Mouse (Mus musculus) heart, embryonic 14.5 days (tissue): ENCODE results near the gene Gm10197. TPM values are rescaled to one million over a fixed set of nuclear protein-coding genes. Genes with fewer than 3 reads are reported as not detected.

Source experiments
- ATAC-seq: fragments of 200-750 bp; cut with Nextera tagmentation; 2 replicates; pipeline ENCODE4 v1.8.0; 2017; ENCODE audit warnings: low read depth, moderate TSS enrichment; ENCODE audit not compliant: insufficient number of reproducible peaks, insufficient read depth, low FRiP score
- H3K27ac ChIP-seq, 2 experiments: fragments of 200-500 bp in 1 of 2; fragments of 300-500 bp in 1 of 2; sonication (generic) in 1 of 2; replicated peaks in 1 of 2; 2 replicates each; pipeline ENCODE4 v1.5.1; 2012 to 2014; ENCODE audit warnings: low read depth in 2 of 2, low read length in 2 of 2, control low read depth in 1 of 2, mild to moderate bottlenecking in 1 of 2, mixed read lengths in 1 of 2; ENCODE audit not compliant: control insufficient read depth in 1 of 2, insufficient read depth in 1 of 2
- H3K27me3 ChIP-seq: fragments of 300-500 bp; sonication (generic); 2 replicates; pipeline ENCODE4 v1.6.1; 2014; ENCODE audit warnings: mild to moderate bottlenecking, low read length, control low read depth; ENCODE audit not compliant: control insufficient read depth, insufficient read depth
- H3K36me3 ChIP-seq: fragments of 300-500 bp; sonication (generic); 2 replicates; pipeline ENCODE4 v1.6.1; 2014; ENCODE audit warnings: mild to moderate bottlenecking, control low read depth, low read length, mixed read lengths; ENCODE audit not compliant: control insufficient read depth, insufficient read depth
- H3K4me1 ChIP-seq, 2 experiments: fragments of 200-500 bp in 1 of 2; fragments of 300-500 bp in 1 of 2; sonication (generic) in 1 of 2; 2 replicates each; pipeline ENCODE4 v1.6.1; 2012 to 2014; ENCODE audit warnings: low read length in 2 of 2, control low read depth in 1 of 2, mixed read lengths in 1 of 2; ENCODE audit not compliant: control insufficient read depth in 2 of 2, insufficient read depth in 2 of 2
- H3K4me2 ChIP-seq: fragments of 300-500 bp; sonication (generic); 2 replicates; pipeline ENCODE4 v1.6.1; 2014; ENCODE audit warnings: mild to moderate bottlenecking, low read length
- H3K4me3 ChIP-seq, 2 experiments: fragments of 200-500 bp in 1 of 2; fragments of 300-500 bp in 1 of 2; sonication (generic) in 1 of 2; 2 replicates each; pipeline ENCODE4 v1.5.1; 2012 to 2014; ENCODE audit warnings: low read length in 2 of 2, mild to moderate bottlenecking in 2 of 2, control low read depth in 1 of 2, low read depth in 1 of 2, moderate library complexity in 1 of 2; ENCODE audit not compliant: control insufficient read depth in 1 of 2, insufficient read depth in 1 of 2
- H3K9ac ChIP-seq: fragments of 300-500 bp; sonication (generic); 2 replicates; pipeline ENCODE4 v1.6.1; 2014; ENCODE audit warnings: mild to moderate bottlenecking, low read length
- H3K9me3 ChIP-seq: fragments of 300-500 bp; sonication (generic); 2 replicates; pipeline ENCODE4 v1.6.1; 2016; ENCODE audit warnings: low read length, control low read depth; ENCODE audit not compliant: control insufficient read depth
- WGBS: fragments of 180-500 bp; shearing (Covaris S2); extraction: QIAGEN DNeasy Blood & Tissue Kit; methylation state at CpG from one replicate; pipeline ENCODE4 v1.1.7; 2014; 5-methylcytosine and 5-hydroxymethylcytosine counted together
- polyA plus RNA-seq: library from polyadenylated mRNA; unstranded; fragments of >200 nt; fragmentation: Nextera tagmentation; extraction: Ambion mirVana; gene quantifications from 2 replicates; pipeline ENCODE4 v1.2.1, GENCODE M21; 2014

Gm10197 gene
- polyA plus RNA-seq, 1 experiment from 2014 or later: not detected

DNA sequence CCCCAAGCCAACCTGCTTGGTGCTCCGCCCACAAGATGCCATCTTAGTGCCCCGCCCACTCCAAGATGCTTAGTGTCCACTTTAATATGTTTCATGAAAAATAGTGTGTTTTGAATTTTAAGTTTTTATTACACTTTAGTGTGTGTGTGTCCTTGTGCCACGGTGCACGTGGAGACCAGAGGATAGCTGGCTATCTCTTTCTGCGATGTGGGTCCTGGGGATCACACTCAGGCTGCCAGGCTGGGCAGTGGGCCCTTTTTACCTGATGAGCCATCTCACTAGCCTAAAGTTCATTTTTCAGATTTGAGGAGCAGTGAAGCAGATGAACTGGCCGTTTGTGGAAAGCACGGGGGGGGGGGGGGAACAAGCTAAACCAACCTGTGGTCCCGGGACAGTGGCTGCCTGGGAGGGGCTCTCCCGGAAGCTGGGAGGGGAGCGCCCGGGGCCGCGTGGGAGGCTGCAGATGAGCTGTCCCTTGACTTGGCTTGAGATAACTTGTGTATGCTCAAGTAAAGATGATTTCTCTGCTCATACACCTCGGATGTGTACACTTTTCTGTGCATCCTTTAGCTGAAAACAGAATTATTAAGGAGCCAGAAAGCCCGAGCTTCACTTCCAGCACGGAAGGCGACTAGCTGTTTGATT, 38.2 kb upstream of the Gm10197 start:
- H3K9ac ChIP-seq: peak overlapping the region; percentile 27; the same call in 1 of the 2 replicates

DNA sequence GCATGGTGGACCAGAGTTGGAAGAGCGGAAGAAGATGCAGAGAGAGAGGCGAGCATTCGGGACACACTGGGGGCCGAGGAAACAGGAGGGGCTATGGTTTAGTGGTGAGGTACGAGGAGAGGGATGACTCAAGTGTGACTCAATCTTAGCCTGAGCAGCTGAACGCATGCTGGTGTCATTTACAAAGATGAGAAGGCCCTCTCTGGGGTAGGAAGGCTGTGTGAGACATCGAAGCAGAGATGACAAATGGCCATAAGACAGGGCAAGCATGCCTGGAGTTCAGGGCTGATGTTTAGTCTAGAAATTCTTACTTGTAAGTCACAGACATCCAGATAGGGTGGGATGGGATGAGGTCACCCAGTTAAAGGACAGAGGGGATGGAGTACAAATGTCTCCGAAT, 36.8 kb upstream of the Gm10197 start:
- WGBS: 87% methylated on average over 8 of the region's 8 CpGs
- Histone ChIP-seq H3K36me3 (no peaks in the 10 kb centered on the region), H3K4me1 (peaks cover 16 to 24% of the 10 kb centered on the region in 2 experiments), H3K4me2 (no peak overlapping the region), H3K9ac (no peak overlapping the region), H3K9me3 (no peaks in the 10 kb centered on the region), H3K27ac (no peak overlapping the region), H3K27me3 (no peaks in the 10 kb centered on the region), H3K4me3 (no peak overlapping the region)
- no peak for ATAC-seq

More for the DNA sequence above, 38.2 kb upstream of the Gm10197 start:
- no peaks in the 10 kb centered on the region for H3K36me3 ChIP-seq
- 42% methylated on average over 17 of the region's 17 CpGs for WGBS
- H3K27me3 ChIP-seq: no peaks in the 10 kb centered on the region
- ATAC-seq: no peak
- no peak overlapping the region for H3K4me3 ChIP-seq
- peak overlapping the region; percentile 47 for H3K4me2 ChIP-seq
- H3K4me1 ChIP-seq: peaks cover 22 to 35% of the 10 kb centered on the region in 2 experiments
- H3K9me3 ChIP-seq: no peaks in the 10 kb centered on the region
- no peak overlapping the region for H3K27ac ChIP-seq

DNA sequence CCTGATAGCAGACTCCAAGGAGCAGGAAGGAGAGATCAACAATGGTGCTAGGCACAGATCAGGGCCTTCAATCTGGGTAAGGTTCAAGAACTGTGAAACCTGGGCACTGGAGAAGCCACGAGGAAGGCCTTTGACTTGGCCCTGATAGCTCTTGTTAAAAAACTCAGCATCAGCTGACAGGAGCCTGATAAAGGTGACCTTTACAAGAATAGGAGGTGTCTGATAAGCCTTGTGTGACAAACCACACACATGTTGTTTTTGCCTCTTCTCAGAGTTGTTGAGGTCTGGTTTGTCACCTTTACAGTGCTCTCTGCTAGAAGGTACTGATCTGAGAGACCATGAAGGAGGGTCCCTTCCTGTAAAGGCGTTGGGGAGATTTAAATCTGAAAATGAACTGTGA, 35.8 kb upstream of the Gm10197 start:
- WGBS: 36% methylated on average over 2 of the region's 2 CpGs

DNA sequence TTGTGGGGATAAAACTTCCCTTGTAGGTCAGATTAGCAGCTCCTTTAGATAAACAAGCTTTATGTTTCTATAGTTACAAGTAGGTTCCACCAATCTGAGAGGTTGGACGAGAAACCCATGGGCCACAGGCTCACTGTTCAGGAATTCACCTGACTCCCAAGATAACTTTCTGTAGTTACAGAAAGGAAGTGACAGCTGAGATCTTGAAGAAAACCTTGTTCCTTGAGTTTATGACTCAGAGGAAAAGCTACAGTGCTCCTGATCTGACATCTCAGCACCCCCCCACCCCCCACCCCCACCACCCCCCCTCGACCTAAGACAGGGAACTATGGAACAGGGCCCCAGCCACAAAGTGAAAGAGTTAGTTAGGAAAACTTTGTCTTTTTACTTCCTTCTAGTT, 34.2 kb upstream of the Gm10197 start:
- ATAC-seq: no peak
- 49% methylated on average over 2 of the region's 2 CpGs for WGBS

More for the DNA sequence above, 35.8 kb upstream of the Gm10197 start:
- Histone ChIP-seq H3K27ac (no peak overlapping the region), H3K4me3 (no peak overlapping the region), H3K36me3 (no peaks in the 10 kb centered on the region), H3K4me2 (no peak overlapping the region), H3K4me1 (peaks cover 13 to 20% of the 10 kb centered on the region in 2 experiments), H3K9me3 (no peaks in the 10 kb centered on the region), H3K27me3 (no peaks in the 10 kb centered on the region), H3K9ac (no peak overlapping the region)
- no peak for ATAC-seq

DNA sequence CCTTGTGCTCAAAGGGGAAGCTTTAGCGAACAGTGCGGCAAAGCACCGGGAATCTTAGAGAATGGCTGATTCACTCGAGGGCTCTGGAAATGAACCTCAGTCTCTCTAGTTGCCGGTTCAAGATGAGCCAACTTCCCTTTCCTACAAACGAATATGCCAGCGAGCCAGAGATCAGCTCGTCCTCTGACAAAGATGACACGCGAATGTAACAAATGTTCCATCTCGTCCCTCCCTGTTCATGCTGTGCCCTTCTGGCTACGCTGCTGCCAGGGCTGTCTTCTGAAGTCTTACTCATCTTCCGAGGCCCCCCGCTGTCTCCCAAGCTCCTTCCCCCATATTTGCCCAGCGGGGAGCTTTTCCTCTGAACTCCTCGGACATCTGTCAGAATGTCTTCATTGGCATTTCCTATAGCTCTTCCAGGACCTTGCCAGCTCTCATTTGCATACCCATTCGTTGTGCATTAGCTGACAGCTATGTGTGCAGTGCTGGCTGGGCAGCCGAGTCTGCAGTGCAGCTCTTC, 33.3 kb upstream of the Gm10197 start:
- no peaks in the 10 kb centered on the region for H3K9me3 ChIP-seq
- no peak overlapping the region for H3K4me3 ChIP-seq
- H3K4me1 ChIP-seq: peaks cover under 1 to 2% of the 10 kb centered on the region in 2 experiments; a peak in 1 of 4 replicates
- H3K4me2 ChIP-seq: no peak overlapping the region
- H3K27ac ChIP-seq: no peak overlapping the region
- 78% methylated on average over 18 of the region's 18 CpGs for WGBS
- H3K36me3 ChIP-seq: no peaks in the 10 kb centered on the region
- no peak overlapping the region for H3K9ac ChIP-seq
- no peaks in the 10 kb centered on the region for H3K27me3 ChIP-seq
- no peak for ATAC-seq

More for the DNA sequence above, 34.2 kb upstream of the Gm10197 start:
- Histone ChIP-seq H3K36me3 (no peaks in the 10 kb centered on the region), H3K9ac (no peak overlapping the region), H3K4me3 (no peak overlapping the region), H3K4me2 (no peak overlapping the region), H3K27me3 (no peaks in the 10 kb centered on the region), H3K9me3 (no peaks in the 10 kb centered on the region), H3K4me1 (peaks cover 6 to 8% of the 10 kb centered on the region in 2 experiments; a peak in 2 of 4 replicates), H3K27ac (no peak overlapping the region)

DNA sequence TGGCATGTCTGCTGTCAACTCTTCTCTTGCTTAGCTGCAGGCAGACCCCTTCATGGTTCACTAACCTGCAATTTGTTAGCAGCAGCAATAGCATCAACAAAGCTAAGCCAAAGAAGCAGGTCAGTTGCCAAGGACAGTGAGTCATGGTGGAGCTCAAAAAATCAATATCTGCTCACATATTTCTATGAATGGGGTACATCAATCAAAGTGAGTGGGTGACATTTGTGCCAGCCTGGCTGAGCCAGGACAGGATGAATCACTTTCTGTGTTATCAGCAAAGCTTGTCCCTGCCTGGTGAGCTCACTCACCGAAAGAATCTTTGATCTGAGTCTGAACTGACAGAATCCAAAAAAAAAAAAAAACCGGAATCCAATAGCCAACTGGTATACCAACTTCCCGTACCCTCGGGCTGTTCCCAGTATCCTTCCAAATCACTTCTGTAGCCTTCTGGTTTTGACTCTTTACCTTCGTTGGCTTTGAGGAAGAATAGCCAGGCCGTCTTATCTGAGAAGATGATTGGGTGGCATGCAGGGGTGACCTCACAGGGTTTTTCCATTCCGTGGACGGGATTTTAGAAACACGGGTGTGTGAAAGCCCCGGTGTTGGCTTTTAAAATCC, 32.8 kb upstream of the Gm10197 start:
- WGBS: 71% methylated on average over 10 of the region's 10 CpGs
- Histone ChIP-seq H3K9me3 (no peaks in the 10 kb centered on the region), H3K9ac (no peak overlapping the region), H3K27me3 (no peaks in the 10 kb centered on the region), H3K36me3 (no peaks in the 10 kb centered on the region), H3K4me1 (peaks cover 0 to 2% of the 10 kb centered on the region in 2 experiments; a peak in 1 of 4 replicates), H3K4me2 (no peak overlapping the region), H3K4me3 (no peak overlapping the region), H3K27ac (no peak overlapping the region)
- ATAC-seq: no peak

DNA sequence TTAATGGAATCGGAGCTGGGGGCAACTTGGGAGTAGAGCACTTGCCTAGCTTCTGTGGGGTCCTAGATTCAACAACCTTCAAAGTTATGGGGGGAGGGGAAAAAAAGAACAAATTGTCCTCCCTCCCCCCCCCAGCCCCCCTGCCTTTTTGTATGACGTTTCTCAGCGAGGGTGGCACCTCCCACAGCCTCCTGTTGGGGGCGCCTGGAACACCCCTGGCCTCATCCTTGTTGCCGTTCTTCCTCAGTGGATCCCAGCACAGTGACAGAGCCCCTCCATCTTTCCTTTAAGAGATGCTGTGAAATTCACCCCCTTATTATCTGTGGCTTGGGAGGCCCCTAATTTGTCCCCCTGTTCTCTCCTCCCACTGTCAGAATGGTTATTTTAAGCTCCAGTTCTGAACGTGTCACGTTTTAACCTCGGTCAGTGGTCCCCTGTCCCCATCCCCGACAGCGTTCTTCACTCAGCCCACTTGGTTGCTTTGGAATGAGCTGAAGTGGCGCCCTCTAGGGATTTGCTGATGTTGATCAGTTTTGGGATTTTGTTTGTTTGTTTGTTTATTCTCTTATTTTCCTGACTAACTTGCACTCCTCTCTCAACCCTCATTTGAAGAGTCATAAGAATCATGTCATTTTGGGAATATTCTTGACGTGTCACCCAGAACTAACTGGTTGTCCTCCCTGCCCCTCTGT, 31.3 kb upstream of the Gm10197 start:
- Histone ChIP-seq H3K9ac (no peak overlapping the region), H3K36me3 (no peaks in the 10 kb centered on the region), H3K4me1 (peaks cover 0 to 2% of the 10 kb centered on the region in 2 experiments; a peak in 1 of 4 replicates), H3K27ac (no peak overlapping the region), H3K9me3 (no peaks in the 10 kb centered on the region), H3K4me3 (no peak overlapping the region), H3K27me3 (no peaks in the 10 kb centered on the region), H3K4me2 (no peak overlapping the region)
- WGBS: 42% methylated on average over 12 of the region's 12 CpGs
- no peak for ATAC-seq
